Mouse (Mus musculus): ENCODE measurements around the gene Usp37.

DNA sequence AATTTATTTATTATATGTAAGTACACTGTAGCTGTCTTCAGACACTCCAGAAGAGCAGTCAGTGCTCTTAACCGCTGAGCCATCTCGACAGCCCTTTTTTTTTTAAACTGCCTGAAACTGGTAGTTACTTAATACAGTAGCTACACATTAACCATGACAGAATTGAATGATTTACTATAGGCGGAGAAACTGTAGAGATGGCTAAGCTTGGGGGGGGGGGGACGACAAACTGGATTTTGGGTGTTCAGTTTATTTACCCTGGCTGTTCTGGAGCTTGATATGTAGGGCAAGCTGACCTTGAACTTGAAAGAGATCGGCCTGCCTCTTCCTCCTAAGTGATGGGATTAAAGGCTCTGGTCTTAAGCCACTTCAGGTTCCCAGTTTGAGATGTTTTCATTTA, 32.8 kb downstream of the Usp37 start:
- TF ChIP-seq POLR2AphosphoS5 (IDR thresholded peaks at IDR 0.05; ENCODE audit: insufficient replicate concordance, low read depth, low read length) (no peak), CTCF (IDR thresholded peaks at IDR 0.05; ENCODE audit: low read depth, low read length) (no peak), GATA1 (IDR thresholded peaks at IDR 0.05; ENCODE audit: borderline replicate concordance, low read length) (no peak), TAL1 (conservative IDR thresholded peaks at IDR 0.05; ENCODE audit: low read depth, low read length) (no peak)

Measured in G1E (cell line).